Mouse (Mus musculus): ENCODE results near the gene Olfr1321. TPM values are rescaled to one million over a fixed set of nuclear protein-coding genes. Genes with fewer than 3 reads are reported as not detected.

The Olfr1321 gene
- polyA plus RNA-seq (2012; rRNA removed): not detected in 2 replicates

GRCm38 (mm10) chrX:49734959-49735358 is at the start of gene Olfr1321:
Olfr1321 (minus strand) TSS chrX:49735059.
- DNase-seq (ENCODE audit: low read depth): no peak

DNA sequence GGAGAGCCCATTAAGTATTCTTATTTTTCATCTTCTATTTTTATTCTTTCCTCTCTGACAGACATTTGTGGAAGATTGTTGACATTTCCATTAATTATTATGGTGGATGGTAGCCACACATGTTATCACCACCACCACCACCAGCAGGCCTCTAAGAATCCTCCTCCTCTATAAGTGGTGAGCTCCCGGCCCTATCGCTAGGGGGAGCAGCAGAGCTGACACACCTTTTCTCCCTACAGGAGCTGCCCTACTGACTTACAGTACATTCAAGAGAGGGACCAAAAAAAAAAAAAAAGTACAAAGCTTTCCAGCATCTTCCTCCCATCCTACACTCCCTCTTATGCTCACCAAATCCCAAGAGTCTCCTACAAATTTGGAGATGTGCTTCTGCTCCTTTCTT is 36.0 kb upstream of the Olfr1321 start:
- no peak for DNase-seq (ENCODE audit: low read depth)

DNA sequence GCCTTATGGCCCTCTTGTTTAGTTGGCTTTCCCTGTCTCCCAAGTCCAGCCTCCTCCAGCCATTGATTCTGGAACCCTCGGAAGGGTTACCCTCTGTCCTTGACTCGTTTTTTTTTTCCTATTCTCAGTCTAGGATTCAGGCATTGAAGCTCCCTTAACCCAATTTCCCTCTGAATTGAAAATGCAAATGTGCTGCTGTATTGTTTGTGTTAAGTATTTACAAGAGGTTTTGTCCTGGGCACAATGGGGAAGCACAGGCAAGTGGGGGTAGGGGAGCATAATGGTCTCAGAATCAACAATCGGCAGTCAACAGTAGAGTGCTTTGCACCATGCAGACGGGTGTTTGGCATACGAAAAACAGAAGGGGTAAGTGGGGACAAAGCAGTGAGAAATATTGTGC is 10.3 kb upstream of the Olfr1321 start:
- no peak for DNase-seq (ENCODE audit: low read depth)

Other genes starting within 250 kb of the Olfr1321 start
- gene Olfr1320, start 62.7 kb downstream of the Olfr1321 start, polyA plus RNA-seq (2012; rRNA removed): not detected in 2 replicates
- 0.32 and 0.38 TPM in 2 replicates for gene Igsf1, start 62.7 kb upstream of the Olfr1321 start, polyA plus RNA-seq (2012; rRNA removed)
- not detected in 2 replicates for gene Olfr1322, start 156.4 kb upstream of the Olfr1321 start, polyA plus RNA-seq (2012; rRNA removed)